Mouse (Mus musculus) testis, adult 2 months (tissue): ENCODE data around the gene Lrp10.

Source experiments
- CTCF ChIP-seq: fragments of 200-500 bp; IDR thresholded peaks from 2 replicates; pipeline ENCODE4 v1.5.1; 2012; ENCODE audit warnings: low read depth, mild to moderate bottlenecking, inconsistent platforms, low read length, moderate library complexity; ENCODE audit not compliant: control insufficient read depth, insufficient read depth, insufficient replicate concordance
- POLR2A ChIP-seq: fragments of 200-500 bp; IDR thresholded peaks from 2 replicates; pipeline ENCODE4 v1.6.1; 2012; ENCODE audit warnings: low read depth, mild to moderate bottlenecking, inconsistent platforms, low read length, moderate library complexity; ENCODE audit not compliant: control insufficient read depth

GRCm38 (mm10) chr14:54463959-54464292 lies at the start of gene Lrp10:
- TF ChIP-seq CTCF, result no peak
- TF ChIP-seq POLR2A, result peak; percentile 73
